Mouse (Mus musculus): ENCODE measurements around the gene Eva1b.

DNA sequence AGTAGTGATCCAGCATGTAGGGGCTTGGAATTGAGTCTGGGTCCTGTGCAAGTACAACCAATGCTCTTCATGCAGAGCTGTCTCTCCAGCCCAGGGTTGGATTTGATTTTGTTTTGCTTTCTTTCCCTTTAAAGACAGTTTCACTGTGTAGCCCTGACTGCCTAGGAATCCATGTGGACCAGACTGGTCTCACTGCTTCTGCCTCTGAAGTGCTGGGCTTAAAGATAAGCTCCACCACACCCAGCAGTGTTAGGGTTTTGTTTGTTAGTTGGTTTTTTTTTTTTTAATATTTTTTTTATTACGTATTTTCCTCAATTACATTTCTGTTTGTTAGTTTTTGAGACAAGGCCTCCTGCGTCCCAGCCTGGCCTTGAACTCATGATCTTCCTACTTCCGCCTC lies 48.2 kb upstream of the Eva1b start:
- TF ChIP-seq POLR2A (IDR thresholded peaks at IDR 0.05; ENCODE audit: low read depth, low read length) (no peak), CTCF (IDR thresholded peaks at IDR 0.05; ENCODE audit: extremely low read depth, insufficient read depth, insufficient read length, insufficient replicate concordance) (no peak)

Data from spleen, adult 2 months (tissue).